Mouse (Mus musculus): ENCODE results near the gene Hhatl. TPM values are rescaled to one million over a fixed set of nuclear protein-coding genes. Genes with fewer than 3 reads are reported as not detected.

Hhatl gene
- total RNA-seq, 1 experiment from 2014 or later = not detected

- no peak for DNase-seq
Measured at GRCm38 (mm10) chr9:121757835-121758814, 34.2 kb downstream of the Hhatl start.

GRCm38 (mm10) chr9:121757432-121757831, 34.9 kb downstream of the Hhatl start:
- no peak for DNase-seq

- DNase-seq = no peak
Measured at GRCm38 (mm10) chr9:121756785-121757184, 35.5 kb downstream of the Hhatl start.

GRCm38 (mm10) chr9:121754624-121755023, 37.7 kb downstream of the Hhatl start:
- no peak for DNase-seq

GRCm38 (mm10) chr9:121752774-121753173, 39.5 kb downstream of the Hhatl start:
- DNase-seq = no peak

- DNase-seq = no peak
Measured at GRCm38 (mm10) chr9:121744051-121744450, 48.3 kb downstream of the Hhatl start.

GRCm38 (mm10) chr9:121741168-121741567, 51.1 kb downstream of the Hhatl start:
- DNase-seq = no peak

- DNase-seq = no peak
Measured at GRCm38 (mm10) chr9:121740490-121740889, 51.8 kb downstream of the Hhatl start.

Other genes with a start within 250 kb of the Hhatl start
- not detected in 2 replicates for gene Lyzl4, start 150.4 kb downstream of the Hhatl start, total RNA-seq (2021)
- gene Vipr1, start 149.8 kb downstream of the Hhatl start, total RNA-seq (2021) = 2.7 and 3.7 TPM in 2 replicates
- gene Sec22c, start 87.0 kb downstream of the Hhatl start, total RNA-seq (2021) = 4.2 and 6.5 TPM in 2 replicates
- 48.4 and 54.4 TPM in 2 replicates for gene Ss18l2, start 82.2 kb downstream of the Hhatl start, total RNA-seq (2021)
- gene Nktr, start 73.3 kb downstream of the Hhatl start, total RNA-seq (2021) = 78.1 and 84.8 TPM in 2 replicates
- 30.1 and 36.8 TPM in 2 replicates for gene Zfp651, start 33.2 kb downstream of the Hhatl start, total RNA-seq (2021)
- gene Klhl40, start 14.9 kb downstream of the Hhatl start, total RNA-seq (2021) = not detected in 2 replicates
- gene Ccdc13, start 47.0 kb upstream of the Hhatl start, total RNA-seq (2021) = 0.86 and 1.1 TPM in 2 replicates
- 112 and 114 TPM in 2 replicates for gene Higd1a, start 65.9 kb upstream of the Hhatl start, total RNA-seq (2021)
- gene Ackr2, start 105.8 kb upstream of the Hhatl start, total RNA-seq (2021) = 1.4 and 2.1 TPM in 2 replicates
- gene Cyp8b1, start 123.8 kb upstream of the Hhatl start, total RNA-seq (2021) = 1.6 and 10.7 TPM in 2 replicates
- gene Fam198a, start 158.5 kb upstream of the Hhatl start, total RNA-seq (2021) = 2.1 and 2.5 TPM in 2 replicates
- 12.6 and 15.7 TPM in 2 replicates for gene Pomgnt2, start 204.6 kb upstream of the Hhatl start, total RNA-seq (2021)